Mouse (Mus musculus): ENCODE results near the gene Tcap. TPM values are rescaled to one million over a fixed set of nuclear protein-coding genes. Genes with fewer than 3 reads are reported as not detected.

Gene Tcap
- polyA plus RNA-seq, 1 experiment = 33.0 TPM

- Histone ChIP-seq H3K27me3 (replicated peaks; ENCODE audit: control insufficient read depth, insufficient read depth, low read length) (no peaks in the 10 kb centered on the region), H3K4me3 (ENCODE audit: insufficient read depth, low read depth, low read length) (no peak overlapping the region), H3K36me3 (ENCODE audit: control insufficient read depth, insufficient read depth, low read length) (no peaks in the 10 kb centered on the region), H3K4me1 (ENCODE audit: control insufficient read depth, insufficient read depth, low read length) (peaks cover 13% of the 10 kb centered on the region), H3K27ac (ENCODE audit: insufficient read depth, low read depth, low read length) (no peak overlapping the region)
- DNase-seq = peak; percentile 58
- TF ChIP-seq POLR2A (IDR thresholded peaks at IDR 0.05; ENCODE audit: low read depth, low read length) (no peak), CTCF (conservative IDR thresholded peaks at IDR 0.05; ENCODE audit: insufficient read depth, insufficient read length, low read depth, low read length) (no peak)
- 32% methylated on average over 6 of the region's 6 CpGs for whole genome bisulfite sequencing
Measured at GRCm38 (mm10) chr11:98394301-98394700, 10.7 kb downstream of the Tcap start.

DNA sequence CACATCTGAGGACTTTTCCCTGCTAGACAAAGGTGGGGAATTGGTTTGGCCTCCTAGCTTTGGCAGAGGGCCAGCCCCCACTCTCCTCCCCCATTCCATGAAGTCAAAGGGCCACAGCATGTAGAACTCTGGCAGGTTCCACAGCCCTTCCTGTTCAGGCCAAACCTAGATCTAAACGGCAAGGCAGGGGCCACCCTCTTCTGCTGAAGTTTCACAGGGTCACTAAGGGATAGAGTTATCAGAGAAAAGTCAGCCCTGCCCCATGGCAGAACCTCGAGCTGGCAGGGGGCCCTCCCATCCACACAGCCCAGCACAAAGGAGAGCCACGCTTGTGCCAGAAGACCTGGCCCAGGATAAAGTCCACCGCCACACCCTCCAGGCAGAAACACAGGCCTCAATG, 11.4 kb downstream of the Tcap start:
- TF ChIP-seq POLR2A (IDR thresholded peaks at IDR 0.05; ENCODE audit: low read depth, low read length) = no peak
- TF ChIP-seq CTCF (conservative IDR thresholded peaks at IDR 0.05; ENCODE audit: insufficient read depth, insufficient read length, low read depth, low read length) = no peak
- Histone ChIP-seq H3K36me3 (ENCODE audit: control insufficient read depth, insufficient read depth, low read length) (no peaks in the 10 kb centered on the region), H3K4me1 (ENCODE audit: control insufficient read depth, insufficient read depth, low read length) (peaks cover 18% of the 10 kb centered on the region), H3K27me3 (replicated peaks; ENCODE audit: control insufficient read depth, insufficient read depth, low read length) (no peaks in the 10 kb centered on the region), H3K4me3 (ENCODE audit: insufficient read depth, low read depth, low read length) (no peak overlapping the region), H3K27ac (ENCODE audit: insufficient read depth, low read depth, low read length) (peak overlapping the region; percentile 70)
- peak; percentile 87 for DNase-seq
- WGBS = 21% methylated on average over 4 of the region's 4 CpGs

DNA sequence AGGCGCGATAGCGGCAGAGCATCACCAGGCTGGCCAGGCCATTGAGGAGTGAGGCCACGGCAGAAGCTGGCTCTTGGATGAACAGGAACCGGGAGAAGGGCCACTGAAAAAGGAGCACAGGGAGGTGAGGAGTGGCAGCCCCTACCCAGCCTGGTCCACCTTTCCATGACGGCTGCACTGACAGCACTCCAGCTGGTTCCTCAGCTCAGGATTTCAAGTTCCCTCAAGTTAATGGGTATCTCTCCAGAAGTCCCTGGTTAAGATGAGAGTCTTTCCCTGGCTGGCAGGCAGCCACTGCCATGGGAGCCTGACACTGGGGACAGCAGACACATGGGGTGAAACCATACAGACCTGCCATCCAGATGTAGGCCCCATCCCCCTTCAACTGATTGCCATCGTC, 14.3 kb downstream of the Tcap start:
- H3K4me1 ChIP-seq (ENCODE audit: control insufficient read depth, insufficient read depth, low read length) = peaks cover 24% of the 10 kb centered on the region
- 87% methylated on average over 7 of the region's 7 CpGs for WGBS
- no peak for DNase-seq

DNA sequence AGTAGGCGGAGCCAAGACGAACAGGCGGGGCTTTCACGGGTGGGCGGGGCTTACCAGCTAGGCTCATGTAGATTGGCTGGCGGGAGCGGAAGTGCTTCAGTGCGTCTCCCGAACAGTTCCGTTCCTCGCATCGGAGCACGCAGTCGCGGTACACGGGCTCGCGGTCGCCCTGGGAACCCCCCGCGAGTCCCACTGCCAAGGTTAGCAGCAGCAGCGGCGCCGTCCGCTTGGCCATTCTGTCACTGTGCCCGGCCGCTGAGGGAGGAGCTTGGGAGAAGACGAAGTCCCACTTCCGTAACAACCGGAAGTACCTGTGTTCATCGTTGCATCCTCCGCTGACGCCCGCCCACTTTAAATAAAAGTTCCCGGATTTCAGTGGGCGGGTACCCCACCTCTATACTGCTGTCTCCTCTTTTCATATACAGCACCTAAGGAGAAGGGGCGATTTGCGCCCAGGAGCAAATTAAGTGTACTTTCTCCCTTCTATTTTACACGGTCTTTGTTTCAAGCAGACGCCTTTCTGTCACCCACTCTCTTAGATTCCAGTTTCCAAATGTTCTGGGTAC, 16.6 kb downstream of the Tcap start, which contains the start of gene Pgap3:
Gene Pgap3 (minus strand): TSS at position 330 of the 566 bp plus-strand sequence.
- Histone ChIP-seq H3K4me3 (ENCODE audit: insufficient read depth, low read depth, low read length) (peak within 1 kb of the TSS; percentile 98), H3K27me3 (replicated peaks; ENCODE audit: control insufficient read depth, insufficient read depth, low read length) (no peaks in the 10 kb centered on the region), H3K27ac (ENCODE audit: insufficient read depth, low read depth, low read length) (peak within 1 kb of the TSS; percentile 100), H3K36me3 (ENCODE audit: control insufficient read depth, insufficient read depth, low read length) (no peaks in the 10 kb centered on the region), H3K4me1 (ENCODE audit: control insufficient read depth, insufficient read depth, low read length) (peaks cover 11% of the 10 kb centered on the region; the same call in 1 of the 2 replicates)
- WGBS = 1% methylated on average over 40 of the region's 40 CpGs
- TF ChIP-seq POLR2A (IDR thresholded peaks at IDR 0.05; ENCODE audit: low read depth, low read length) = peak; percentile 25
- TF ChIP-seq CTCF (conservative IDR thresholded peaks at IDR 0.05; ENCODE audit: insufficient read depth, insufficient read length, low read depth, low read length) = no peak
- peak; percentile 94 for DNase-seq

More for the DNA sequence above, 14.3 kb downstream of the Tcap start:
- Histone ChIP-seq H3K4me3 (ENCODE audit: insufficient read depth, low read depth, low read length) (no peak overlapping the region), H3K27ac (ENCODE audit: insufficient read depth, low read depth, low read length) (no peak overlapping the region), H3K36me3 (ENCODE audit: control insufficient read depth, insufficient read depth, low read length) (no peaks in the 10 kb centered on the region), H3K27me3 (replicated peaks; ENCODE audit: control insufficient read depth, insufficient read depth, low read length) (no peaks in the 10 kb centered on the region)
- TF ChIP-seq CTCF (conservative IDR thresholded peaks at IDR 0.05; ENCODE audit: insufficient read depth, insufficient read length, low read depth, low read length) = no peak
- TF ChIP-seq POLR2A (IDR thresholded peaks at IDR 0.05; ENCODE audit: low read depth, low read length) = no peak

DNA sequence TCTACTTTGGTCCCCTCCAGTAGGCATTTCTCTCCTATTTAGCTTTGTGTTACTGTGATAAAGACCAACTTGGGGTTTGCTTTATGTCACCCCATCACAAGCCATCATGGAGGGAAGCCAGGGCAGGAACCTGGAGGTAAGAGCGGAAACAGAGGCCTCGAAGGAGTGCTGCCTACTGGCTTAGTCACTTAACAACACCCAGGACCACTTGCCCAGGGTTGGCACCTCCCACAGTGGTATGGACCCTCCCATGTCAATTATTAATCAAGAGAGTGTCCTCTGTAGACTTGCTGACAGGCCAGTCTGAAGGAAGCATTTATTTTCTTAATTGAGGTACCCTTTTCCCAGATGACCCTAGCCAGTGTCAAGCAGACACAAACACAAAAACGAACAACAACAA, 17.2 kb downstream of the Tcap start:
- H3K4me3 ChIP-seq (ENCODE audit: insufficient read depth, low read depth, low read length) = 0 out of 2 replicates have a peak overlapping the region, but pooled peaks have one; percentile 18
- DNase-seq = peak; percentile 90
- H3K36me3 ChIP-seq (ENCODE audit: control insufficient read depth, insufficient read depth, low read length) = no peaks in the 10 kb centered on the region
- no peaks in the 10 kb centered on the region for H3K27me3 ChIP-seq (replicated peaks; ENCODE audit: control insufficient read depth, insufficient read depth, low read length)
- peaks cover 11% of the 10 kb centered on the region; the same call in 1 of the 2 replicates for H3K4me1 ChIP-seq (ENCODE audit: control insufficient read depth, insufficient read depth, low read length)
- peak overlapping the region; percentile 100 for H3K27ac ChIP-seq (ENCODE audit: insufficient read depth, low read depth, low read length)
- WGBS = 22% methylated on average over 3 of the region's 3 CpGs
- TF ChIP-seq POLR2A (IDR thresholded peaks at IDR 0.05; ENCODE audit: low read depth, low read length) (peak; percentile 62), CTCF (conservative IDR thresholded peaks at IDR 0.05; ENCODE audit: insufficient read depth, insufficient read length, low read depth, low read length) (no peak)

DNA sequence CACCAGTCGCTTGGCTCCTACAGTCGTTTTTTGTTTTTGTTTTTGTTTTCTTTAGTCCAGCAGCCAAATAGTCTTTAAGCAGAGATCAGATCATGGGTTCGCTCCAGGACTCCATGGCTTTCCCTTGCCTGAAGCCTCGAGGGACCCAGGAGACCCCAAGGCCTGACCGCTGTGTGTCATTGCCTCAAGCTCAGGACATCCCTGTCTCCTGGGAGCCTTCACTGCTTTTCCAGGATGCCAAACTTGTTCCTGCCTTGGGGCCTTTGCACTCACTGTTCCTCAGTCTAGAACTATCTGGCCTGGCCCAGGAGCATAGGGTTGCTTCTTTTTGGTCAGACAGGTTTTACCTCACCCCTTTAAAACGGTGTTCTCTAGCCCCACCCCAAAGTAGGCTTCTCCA, 23.0 kb downstream of the Tcap start:
- Histone ChIP-seq H3K27ac (ENCODE audit: insufficient read depth, low read depth, low read length) (no peak overlapping the region), H3K4me3 (ENCODE audit: insufficient read depth, low read depth, low read length) (no peak overlapping the region), H3K27me3 (replicated peaks; ENCODE audit: control insufficient read depth, insufficient read depth, low read length) (no peaks in the 10 kb centered on the region), H3K4me1 (ENCODE audit: control insufficient read depth, insufficient read depth, low read length) (peaks cover 10% of the 10 kb centered on the region; the same call in 1 of the 2 replicates), H3K36me3 (ENCODE audit: control insufficient read depth, insufficient read depth, low read length) (no peaks in the 10 kb centered on the region)
- no peak for TF ChIP-seq CTCF (conservative IDR thresholded peaks at IDR 0.05; ENCODE audit: insufficient read depth, insufficient read length, low read depth, low read length)
- TF ChIP-seq POLR2A (IDR thresholded peaks at IDR 0.05; ENCODE audit: low read depth, low read length) = no peak
- WGBS = 63% methylated on average over 6 of the region's 6 CpGs
- peak; percentile 45 for DNase-seq

DNA sequence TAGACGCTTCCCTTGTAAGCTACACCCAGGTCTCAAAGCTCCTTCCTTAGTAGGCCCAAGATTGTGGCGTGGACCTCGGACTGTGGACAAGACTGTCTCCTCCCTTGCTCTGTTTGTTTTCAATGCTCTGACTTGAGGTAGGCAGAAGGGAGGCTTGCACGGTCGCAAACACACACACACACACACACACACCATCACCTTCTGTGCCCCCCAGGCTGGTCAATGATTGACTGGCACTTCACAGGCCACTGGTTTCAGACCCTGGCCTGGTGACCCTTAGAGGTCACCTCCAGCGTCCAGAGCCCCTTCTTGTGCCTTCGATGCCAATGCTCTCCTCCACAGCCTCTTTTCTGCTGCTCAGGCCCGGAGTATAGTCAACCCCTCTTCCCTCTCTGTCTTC, 25.3 kb downstream of the Tcap start:
- H3K36me3 ChIP-seq (ENCODE audit: control insufficient read depth, insufficient read depth, low read length) = no peaks in the 10 kb centered on the region
- TF ChIP-seq CTCF (conservative IDR thresholded peaks at IDR 0.05; ENCODE audit: insufficient read depth, insufficient read length, low read depth, low read length) (no peak), POLR2A (IDR thresholded peaks at IDR 0.05; ENCODE audit: low read depth, low read length) (no peak)
- H3K27me3 ChIP-seq (replicated peaks; ENCODE audit: control insufficient read depth, insufficient read depth, low read length) = no peaks in the 10 kb centered on the region
- peak; percentile 95 for DNase-seq
- peak overlapping the region; percentile 3; the same call in 1 of the 2 replicates for H3K4me3 ChIP-seq (ENCODE audit: insufficient read depth, low read depth, low read length)
- 24% methylated on average over 8 of the region's 8 CpGs for WGBS
- peak overlapping the region; percentile 81 for H3K27ac ChIP-seq (ENCODE audit: insufficient read depth, low read depth, low read length)
- H3K4me1 ChIP-seq (ENCODE audit: control insufficient read depth, insufficient read depth, low read length) = peaks cover 14% of the 10 kb centered on the region; the same call in 1 of the 2 replicates

Measured in kidney, adult 2 months (tissue).